Mouse (Mus musculus): ENCODE measurements around the gene Glt1d1. TPM values are rescaled to one million over a fixed set of nuclear protein-coding genes. Genes with fewer than 3 reads are reported as not detected.

The Glt1d1 gene
- total RNA-seq, 1 experiment, result 12.3 TPM

DNA sequence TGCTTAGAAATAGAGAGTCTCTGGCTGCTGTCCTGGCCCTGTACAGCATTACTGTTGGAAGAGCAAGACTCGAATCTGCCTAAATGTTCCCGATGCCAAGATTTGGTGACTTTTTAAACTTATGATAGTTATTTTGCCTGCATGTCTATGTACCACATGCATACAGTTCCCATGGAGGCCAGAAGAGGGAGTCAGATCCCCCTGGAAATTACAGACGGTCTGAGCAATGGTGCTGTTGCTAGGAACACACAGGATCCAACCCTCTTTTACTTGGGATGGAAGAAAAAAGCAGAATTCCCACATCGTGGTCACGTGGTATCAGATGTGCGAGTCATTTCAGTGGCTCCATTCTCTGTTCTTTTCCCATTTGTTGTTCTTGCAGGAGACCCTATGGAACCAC lies 39.2 kb upstream of the Glt1d1 start:
- no peak overlapping the region for H3K9ac ChIP-seq (ENCODE audit: insufficient read depth, low read depth, low read length, poor library complexity, severe bottlenecking)
- peaks cover 0 to 4% of the 10 kb centered on the region in 2 experiments; a peak in 1 of 4 replicates for H3K4me1 ChIP-seq (ENCODE audit: control insufficient read depth in 2 of 2, insufficient read depth in 2 of 2, low read length in 2 of 2, poor library complexity in 1 of 2)
- no peak for DNase-seq (ENCODE audit: low read depth, low spot score)
- no peak overlapping the region for H3K4me3 ChIP-seq (ENCODE audit: insufficient read depth in 1 of 2, low read depth in 1 of 2, low read length in 2 of 2, poor library complexity in 1 of 2, severe bottlenecking in 1 of 2)
- H3K36me3 ChIP-seq (ENCODE audit: control insufficient read depth, insufficient read depth, low read length, poor library complexity, severe bottlenecking), result peaks cover 42% of the 10 kb centered on the region
- in situ Hi-C loops (cut with MboI; ENCODE audit: low sequenced_read_pairs in 2 of 2, unreplicated experiment in 2 of 2), result no loop called here
- H3K27ac ChIP-seq (ENCODE audit: insufficient read depth, low read depth, low read length, poor library complexity, severe bottlenecking), result no peak overlapping the region
- H3K9me3 ChIP-seq (ENCODE audit: control insufficient read depth, insufficient read depth, low read depth, low read length), result no peaks in the 10 kb centered on the region
- TF ChIP-seq HCFC1 (IDR thresholded peaks at IDR 0.05; ENCODE audit: borderline replicate concordance, insufficient read depth, low read length), result no peak
- TF ChIP-seq ZC3H11A (IDR thresholded peaks at IDR 0.05; ENCODE audit: borderline replicate concordance, low read depth, low read length), result no peak

DNA sequence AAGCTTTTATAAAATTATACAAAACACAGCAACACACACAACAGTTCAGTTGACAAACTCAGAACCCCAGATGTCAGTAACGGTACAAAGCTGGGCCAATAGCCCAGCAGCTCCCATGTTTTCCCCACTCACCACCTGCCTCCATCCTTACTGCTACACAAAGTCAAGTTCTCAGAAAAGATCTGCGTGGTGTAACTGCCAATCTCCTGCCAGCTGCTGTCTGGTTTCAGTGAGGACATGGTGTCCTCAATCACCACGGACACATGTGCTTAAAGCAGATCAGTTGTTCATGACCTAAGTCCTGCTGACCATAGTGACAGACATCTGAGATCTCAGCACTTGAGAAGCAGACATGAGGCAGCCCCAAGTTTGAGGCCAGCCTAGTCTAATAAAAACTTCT lies 36.4 kb upstream of the Glt1d1 start:
- TF ChIP-seq MAFK (IDR thresholded peaks at IDR 0.05; ENCODE audit: insufficient read depth, low read depth, low read length), result no peak
- TF ChIP-seq ZNF384 (IDR thresholded peaks at IDR 0.05; ENCODE audit: low read depth, low read length), result no peak
- no peak for TF ChIP-seq CHD2 (IDR thresholded peaks at IDR 0.05; ENCODE audit: low read depth, low read length)
- TF ChIP-seq HCFC1 (IDR thresholded peaks at IDR 0.05; ENCODE audit: borderline replicate concordance, insufficient read depth, low read length), result no peak
- TF ChIP-seq ZC3H11A (IDR thresholded peaks at IDR 0.05; ENCODE audit: borderline replicate concordance, low read depth, low read length), result no peak
- Histone ChIP-seq H3K9me3 (ENCODE audit: control insufficient read depth, insufficient read depth, low read depth, low read length) (no peaks in the 10 kb centered on the region), H3K9ac (ENCODE audit: insufficient read depth, low read depth, low read length, poor library complexity, severe bottlenecking) (no peak overlapping the region), H3K4me3 (ENCODE audit: insufficient read depth in 1 of 2, low read depth in 1 of 2, low read length in 2 of 2, poor library complexity in 1 of 2, severe bottlenecking in 1 of 2) (no peak overlapping the region), H3K4me1 (ENCODE audit: control insufficient read depth in 2 of 2, insufficient read depth in 2 of 2, low read length in 2 of 2, poor library complexity in 1 of 2) (peaks cover 0 to 4% of the 10 kb centered on the region in 2 experiments; a peak in 1 of 4 replicates), H3K27ac (ENCODE audit: insufficient read depth, low read depth, low read length, poor library complexity, severe bottlenecking) (no peak overlapping the region), H3K36me3 (ENCODE audit: control insufficient read depth, insufficient read depth, low read length, poor library complexity, severe bottlenecking) (peaks cover 66% of the 10 kb centered on the region)
- in situ Hi-C loops (cut with MboI; ENCODE audit: low sequenced_read_pairs in 2 of 2, unreplicated experiment in 2 of 2), result no loop called here
- no peak for DNase-seq (ENCODE audit: low read depth, low spot score)

DNA sequence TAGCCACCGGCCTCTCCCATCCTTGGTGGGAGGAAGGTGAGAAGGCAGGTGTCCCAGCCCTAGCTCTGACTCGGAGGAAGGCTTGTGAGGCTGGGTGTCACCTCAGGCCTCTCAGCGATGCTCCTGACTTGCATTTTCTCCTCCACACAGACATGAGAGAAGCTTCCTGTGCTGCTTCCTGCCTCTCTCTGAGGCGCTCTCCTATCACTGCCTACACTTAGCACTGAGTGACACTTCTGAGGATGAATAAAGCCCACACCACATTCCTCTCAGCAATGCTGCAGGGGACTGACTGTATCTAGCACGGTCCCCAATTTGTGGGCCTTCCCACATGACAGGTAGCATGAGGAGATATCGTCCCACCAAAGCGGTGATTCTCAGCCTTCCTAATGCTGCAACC lies 35.2 kb upstream of the Glt1d1 start:
- Histone ChIP-seq H3K4me3 (ENCODE audit: insufficient read depth in 1 of 2, low read depth in 1 of 2, low read length in 2 of 2, poor library complexity in 1 of 2, severe bottlenecking in 1 of 2) (no peak overlapping the region), H3K36me3 (ENCODE audit: control insufficient read depth, insufficient read depth, low read length, poor library complexity, severe bottlenecking) (peaks cover 73% of the 10 kb centered on the region), H3K4me1 (ENCODE audit: control insufficient read depth in 2 of 2, insufficient read depth in 2 of 2, low read length in 2 of 2, poor library complexity in 1 of 2) (peaks cover 0 to 4% of the 10 kb centered on the region in 2 experiments; a peak in 1 of 4 replicates), H3K9ac (ENCODE audit: insufficient read depth, low read depth, low read length, poor library complexity, severe bottlenecking) (no peak overlapping the region), H3K27ac (ENCODE audit: insufficient read depth, low read depth, low read length, poor library complexity, severe bottlenecking) (no peak overlapping the region), H3K9me3 (ENCODE audit: control insufficient read depth, insufficient read depth, low read depth, low read length) (no peaks in the 10 kb centered on the region)
- TF ChIP-seq CHD2 (IDR thresholded peaks at IDR 0.05; ENCODE audit: low read depth, low read length), result no peak
- TF ChIP-seq ZC3H11A (IDR thresholded peaks at IDR 0.05; ENCODE audit: borderline replicate concordance, low read depth, low read length), result no peak
- no peak for TF ChIP-seq MAFK (IDR thresholded peaks at IDR 0.05; ENCODE audit: insufficient read depth, low read depth, low read length)
- TF ChIP-seq ZNF384 (IDR thresholded peaks at IDR 0.05; ENCODE audit: low read depth, low read length), result no peak
- no peak for TF ChIP-seq HCFC1 (IDR thresholded peaks at IDR 0.05; ENCODE audit: borderline replicate concordance, insufficient read depth, low read length)
- no peak for DNase-seq (ENCODE audit: low read depth, low spot score)
- in situ Hi-C loops (cut with MboI; ENCODE audit: low sequenced_read_pairs in 2 of 2, unreplicated experiment in 2 of 2), result no loop called here

DNA sequence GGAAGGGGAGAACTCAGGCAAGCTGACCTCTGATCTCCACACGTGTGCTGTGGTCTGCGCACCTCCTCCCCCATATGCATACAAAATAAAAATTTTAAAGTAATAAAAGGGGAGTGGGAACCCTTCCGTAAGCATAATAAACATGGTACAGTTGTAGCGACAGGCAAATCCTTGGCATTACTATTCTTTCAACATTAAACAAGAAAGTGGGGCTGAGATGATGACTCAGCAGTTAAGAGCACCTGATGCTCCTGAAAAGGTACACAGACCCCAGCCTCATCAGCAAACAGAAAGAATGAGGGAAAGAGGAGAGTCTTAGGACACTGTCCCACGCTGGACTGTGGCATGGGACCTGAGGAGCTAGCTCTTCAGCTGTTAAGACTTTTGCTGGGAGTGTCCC lies 29.1 kb upstream of the Glt1d1 start:
- Histone ChIP-seq H3K9ac (ENCODE audit: insufficient read depth, low read depth, low read length, poor library complexity, severe bottlenecking) (no peak overlapping the region), H3K9me3 (ENCODE audit: control insufficient read depth, insufficient read depth, low read depth, low read length) (no peaks in the 10 kb centered on the region), H3K4me1 (ENCODE audit: control insufficient read depth in 2 of 2, insufficient read depth in 2 of 2, low read length in 2 of 2, poor library complexity in 1 of 2) (peaks cover 0 to 3% of the 10 kb centered on the region in 2 experiments; a peak in 1 of 4 replicates), H3K36me3 (ENCODE audit: control insufficient read depth, insufficient read depth, low read length, poor library complexity, severe bottlenecking) (peaks cover 65% of the 10 kb centered on the region), H3K4me3 (ENCODE audit: insufficient read depth in 1 of 2, low read depth in 1 of 2, low read length in 2 of 2, poor library complexity in 1 of 2, severe bottlenecking in 1 of 2) (no peak overlapping the region), H3K27ac (ENCODE audit: insufficient read depth, low read depth, low read length, poor library complexity, severe bottlenecking) (no peak overlapping the region)
- TF ChIP-seq MAFK (IDR thresholded peaks at IDR 0.05; ENCODE audit: insufficient read depth, low read depth, low read length) (peak; percentile 81), HCFC1 (IDR thresholded peaks at IDR 0.05; ENCODE audit: borderline replicate concordance, insufficient read depth, low read length) (no peak)
- no peak for DNase-seq (ENCODE audit: low read depth, low spot score)
- in situ Hi-C loops (cut with MboI; ENCODE audit: low sequenced_read_pairs in 2 of 2, unreplicated experiment in 2 of 2), result no loop called here

DNA sequence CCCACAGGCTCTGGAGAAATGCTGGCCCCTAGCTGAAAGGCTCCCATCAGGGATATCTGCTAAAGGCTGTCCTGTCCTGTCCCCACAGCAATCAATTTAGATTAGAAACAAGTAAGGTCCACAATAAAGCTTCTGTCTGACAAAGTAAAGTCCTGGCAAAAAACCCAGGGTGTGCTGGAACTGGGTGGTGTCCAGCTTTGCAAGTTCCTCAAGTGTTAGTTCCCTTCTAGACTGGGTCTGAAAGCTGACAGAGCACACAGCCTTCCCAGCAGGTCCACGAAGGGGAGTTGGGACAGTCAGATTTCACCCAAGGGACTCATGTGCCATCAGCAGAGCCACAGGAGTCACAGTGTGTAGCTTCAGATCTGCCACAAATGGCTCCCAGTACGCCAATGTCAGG lies 24.6 kb upstream of the Glt1d1 start:
- H3K36me3 ChIP-seq (ENCODE audit: control insufficient read depth, insufficient read depth, low read length, poor library complexity, severe bottlenecking), result peaks cover 40% of the 10 kb centered on the region
- H3K27ac ChIP-seq (ENCODE audit: insufficient read depth, low read depth, low read length, poor library complexity, severe bottlenecking), result no peak overlapping the region

More for the DNA sequence above, 24.6 kb upstream of the Glt1d1 start:
- in situ Hi-C loops (cut with MboI; ENCODE audit: low sequenced_read_pairs in 2 of 2, unreplicated experiment in 2 of 2), result no loop called here
- peaks cover 2 to 9% of the 10 kb centered on the region in 2 experiments; a peak in 1 of 4 replicates for H3K4me1 ChIP-seq (ENCODE audit: control insufficient read depth in 2 of 2, insufficient read depth in 2 of 2, low read length in 2 of 2, poor library complexity in 1 of 2)
- H3K9me3 ChIP-seq (ENCODE audit: control insufficient read depth, insufficient read depth, low read depth, low read length), result no peaks in the 10 kb centered on the region; the same call in 1 of the 2 replicates
- no peak overlapping the region for H3K9ac ChIP-seq (ENCODE audit: insufficient read depth, low read depth, low read length, poor library complexity, severe bottlenecking)
- no peak for TF ChIP-seq ZC3H11A (IDR thresholded peaks at IDR 0.05; ENCODE audit: borderline replicate concordance, low read depth, low read length)
- TF ChIP-seq ZNF384 (IDR thresholded peaks at IDR 0.05; ENCODE audit: low read depth, low read length), result no peak
- no peak for TF ChIP-seq MAFK (IDR thresholded peaks at IDR 0.05; ENCODE audit: insufficient read depth, low read depth, low read length)
- no peak for TF ChIP-seq HCFC1 (IDR thresholded peaks at IDR 0.05; ENCODE audit: borderline replicate concordance, insufficient read depth, low read length)
- TF ChIP-seq CHD2 (IDR thresholded peaks at IDR 0.05; ENCODE audit: low read depth, low read length), result no peak
- H3K4me3 ChIP-seq (ENCODE audit: insufficient read depth in 1 of 2, low read depth in 1 of 2, low read length in 2 of 2, poor library complexity in 1 of 2, severe bottlenecking in 1 of 2), result no peak overlapping the region
- no peak for DNase-seq (ENCODE audit: low read depth, low spot score)
